Comparison of ENCODE assay signal across 14 mouse cellular contexts in genomic region chr8:13600716-13601115, GRCm38 (mm10). TPM values are rescaled to one million over a fixed set of nuclear protein-coding genes. Genes with fewer than 3 reads are reported as not detected.
DNase-seq lines count a peak whose midpoint lies in the region; ATAC-seq and TF ChIP-seq lines count a peak whose summit lies in the region.
"Had no signal": no experiment of that assay in that cellular context is flagged by ENCODE, and none has a peak within 500 bp of the region (broad histone marks: within the 10 kb centered on the region; RNA-seq: fewer than 3 reads in every experiment).

No protein-coding gene starts in this region.

- TF ChIP-seq CTCF in kidney, adult 2 months (conservative IDR thresholded peaks at IDR 0.05; ENCODE audit: insufficient read depth, insufficient read length, low read depth, low read length): no peak
- TF ChIP-seq CTCF in spleen, adult 2 months (IDR thresholded peaks at IDR 0.05; ENCODE audit: extremely low read depth, insufficient read depth, insufficient read length, insufficient replicate concordance): no peak
- no peak for TF ChIP-seq CTCF in bone marrow, adult 2 months (IDR thresholded peaks at IDR 0.05; ENCODE audit: control insufficient read depth, insufficient read depth, low read length)

- H3K9ac ChIP-seq in kidney, embryonic 14.5 days (ENCODE audit: low read depth, low read length): no peak overlapping the region
- H3K9ac ChIP-seq: heart, embryonic 13.5 days; midbrain, embryonic 15.5 days; neural tube, embryonic 12.5 days; stomach, embryonic 15.5 days had no signal

- no peak overlapping the region for H3K4me3 ChIP-seq in kidney, adult 2 months (ENCODE audit: insufficient read depth, low read depth, low read length)
- H3K4me3 ChIP-seq in kidney, embryonic 14.5 days (ENCODE audit: low read length): no peak overlapping the region
- H3K4me3 ChIP-seq in spleen, adult 2 months (ENCODE audit: extremely low read depth, insufficient read depth, insufficient read length): peak overlapping the region; percentile 29; the same call in 1 of the 2 replicates
- H3K4me3 ChIP-seq in bone marrow, adult 2 months (replicated peaks; ENCODE audit: control insufficient read depth, low read depth, low read length): peak overlapping the region; percentile 40
- peak overlapping the region; percentile 83 for H3K4me3 ChIP-seq in megakaryocyte, embryonic 14.5 days (replicated peaks)
- H3K4me3 ChIP-seq: heart, embryonic 13.5 days; midbrain, embryonic 15.5 days; neural tube, embryonic 12.5 days; stomach, embryonic 15.5 days had no signal

- 73% methylated on average over 10 of the region's 10 CpGs for WGBS in kidney, adult 2 months
- WGBS in kidney, embryonic 14.5 days: 89% methylated on average over 10 of the region's 10 CpGs
- 9% methylated on average over 10 of the region's 10 CpGs for WGBS in spleen, adult 2 months
- 9% methylated on average over 10 of the region's 10 CpGs for WGBS in bone marrow, adult 2 months

- no peaks in the 10 kb centered on the region for H3K4me1 ChIP-seq in kidney, adult 2 months (ENCODE audit: control insufficient read depth, insufficient read depth, low read length)
- no peaks in the 10 kb centered on the region for H3K4me1 ChIP-seq in kidney, embryonic 14.5 days (ENCODE audit: control insufficient read depth, insufficient read depth, low read length)
- H3K4me1 ChIP-seq in spleen, adult 2 months (ENCODE audit: control insufficient read depth, insufficient read depth, insufficient read length): peaks cover 51% of the 10 kb centered on the region; the same call in 1 of the 2 replicates
- peaks cover 17% of the 10 kb centered on the region for H3K4me1 ChIP-seq in bone marrow, adult 2 months (ENCODE audit: control insufficient read depth, insufficient read depth, low read length)
- peaks cover 100% of the 10 kb centered on the region for H3K4me1 ChIP-seq in megakaryocyte, embryonic 14.5 days
- H3K4me1 ChIP-seq: midbrain, embryonic 15.5 days; neural tube, embryonic 12.5 days; stomach, embryonic 15.5 days had no signal

- no peaks in the 10 kb centered on the region for H3K9me3 ChIP-seq in kidney, embryonic 14.5 days (ENCODE audit: control insufficient read depth, low read length)
- no peaks in the 10 kb centered on the region for H3K9me3 ChIP-seq in megakaryocyte, embryonic 14.5 days
- H3K9me3 ChIP-seq: heart, embryonic 13.5 days; midbrain, embryonic 15.5 days; neural tube, embryonic 12.5 days; stomach, embryonic 15.5 days had no signal

- TF ChIP-seq POLR2A in kidney, adult 2 months (IDR thresholded peaks at IDR 0.05; ENCODE audit: low read depth, low read length): no peak
- no peak for TF ChIP-seq POLR2A in spleen, adult 2 months (IDR thresholded peaks at IDR 0.05; ENCODE audit: low read depth, low read length)
- no peak for TF ChIP-seq POLR2A in bone marrow, adult 2 months (IDR thresholded peaks at IDR 0.05; ENCODE audit: borderline replicate concordance, control insufficient read depth, low read depth, low read length)

- no peaks in the 10 kb centered on the region for H3K36me3 ChIP-seq in kidney, adult 2 months (ENCODE audit: control insufficient read depth, insufficient read depth, low read length)
- H3K36me3 ChIP-seq in kidney, embryonic 14.5 days (ENCODE audit: control insufficient read depth, insufficient read depth, low read length): 0 out of 2 replicates have a peak, but pooled peaks cover 2% of the 10 kb centered on the region
- peaks cover 22% of the 10 kb centered on the region for H3K36me3 ChIP-seq in spleen, adult 2 months (ENCODE audit: control insufficient read depth, insufficient read depth, low read length)
- H3K36me3 ChIP-seq in megakaryocyte, embryonic 14.5 days (replicated peaks; ENCODE audit: low read length): peaks cover 99% of the 10 kb centered on the region

- no peaks in the 10 kb centered on the region for H3K27me3 ChIP-seq in kidney, adult 2 months (replicated peaks; ENCODE audit: control insufficient read depth, insufficient read depth, low read length)
- no peaks in the 10 kb centered on the region for H3K27me3 ChIP-seq in kidney, embryonic 14.5 days (ENCODE audit: control insufficient read depth, insufficient read depth, low read length)
- H3K27me3 ChIP-seq in spleen, adult 2 months (ENCODE audit: control insufficient read depth, insufficient read depth, low read length): no peaks in the 10 kb centered on the region
- H3K27me3 ChIP-seq in megakaryocyte, embryonic 14.5 days (replicated peaks): no peaks in the 10 kb centered on the region
- H3K27me3 ChIP-seq: heart, embryonic 13.5 days; midbrain, embryonic 15.5 days; neural tube, embryonic 12.5 days; stomach, embryonic 15.5 days had no signal

- H3K4me2 ChIP-seq in kidney, embryonic 14.5 days (replicated peaks; ENCODE audit: low read depth, low read length): no peak overlapping the region
- H3K4me2 ChIP-seq: heart, embryonic 13.5 days; midbrain, embryonic 15.5 days; neural tube, embryonic 12.5 days; stomach, embryonic 15.5 days had no signal

- peak overlapping the region; percentile 34; the same call in 1 of the 2 replicates for H3K27ac ChIP-seq in kidney, adult 2 months (ENCODE audit: insufficient read depth, low read depth, low read length)
- H3K27ac ChIP-seq in kidney, embryonic 14.5 days (ENCODE audit: low read depth, low read length): no peak overlapping the region
- peak overlapping the region; percentile 95 for H3K27ac ChIP-seq in spleen, adult 2 months (ENCODE audit: insufficient read depth, low read length)
- H3K27ac ChIP-seq in bone marrow, adult 2 months (ENCODE audit: control insufficient read depth, insufficient read depth, low read depth, low read length, poor library complexity): peak overlapping the region; percentile 74
- H3K27ac ChIP-seq: heart, embryonic 13.5 days; hindbrain, postnatal 0 days; midbrain, embryonic 15.5 days; neural tube, embryonic 12.5 days; stomach, embryonic 15.5 days had no signal

- no peak for DNase-seq in kidney, adult 2 months
- peak in 1 of 2 experiments; percentile 62 for DNase-seq in spleen, adult 2 months (ENCODE audit: low read depth in 1 of 2, low spot score in 2 of 2)
- DNase-seq in spleen, postnatal 10 days (ENCODE audit: low spot score in 2 of 2): no peak
- no peak for DNase-seq in embryo, embryonic 9.5 days (ENCODE audit: extremely low spot score)
- no peak for DNase-seq in urinary bladder, postnatal 25 days (ENCODE audit: low spot score)
- DNase-seq: cerebellum, adult 9-11 months had no signal

- ATAC-seq in kidney, embryonic 14.5 days (ENCODE audit: low FRiP score, low TSS enrichment): no peak
- ATAC-seq: hindbrain, postnatal 0 days; midbrain, embryonic 15.5 days had no signal

RNA-seq across cellular contexts. Expression of gene 1700029H14Rik, which starts 38.5 kb away (rescaled TPM):
- polyA plus RNA-seq in kidney, adult 2 months (2012; rRNA removed): not detected in 2 replicates
- not detected in 2 replicates for polyA plus RNA-seq in kidney, embryonic 14.5 days (2014; fragmentation: Nextera tagmentation; extraction: Ambion mirVana)
- polyA plus RNA-seq in spleen, adult 2 months (2012; rRNA removed): 0.19 and 0.22 TPM in 2 replicates
- polyA plus RNA-seq in bone marrow, adult 2 months (2011; ENCODE audit: insufficient read depth, insufficient read length, low replicate concordance, missing spikeins): 5.1 TPM in 1 of 2 replicates, not detected in the other
- 20.4 and 26.5 TPM in 2 replicates for polyA plus RNA-seq in megakaryocyte, embryonic 14.5 days (2012; ENCODE audit: insufficient read depth, low replicate concordance)
- polyA plus RNA-seq: heart, embryonic 13.5 days; midbrain, embryonic 15.5 days; neural tube, embryonic 12.5 days; stomach, embryonic 15.5 days had no signal

Comparison
In these comparisons a context has a peak if more than half of its experiments do, and no peak if none do; other contexts are left out.
1. H3K4me3 ChIP-seq: peak in spleen, adult 2 months (single experiment), bone marrow, adult 2 months (single experiment) and megakaryocyte, embryonic 14.5 days (single experiment); none in kidney, adult 2 months (single experiment) and kidney, embryonic 14.5 days (single experiment).